Mouse (Mus musculus): ENCODE data around the gene Frmpd3. TPM values are rescaled to one million over a fixed set of nuclear protein-coding genes. Genes with fewer than 3 reads are reported as not detected.

Frmpd3 gene
- polyA plus RNA-seq, 1 experiment from 2014 or later: 3.1 TPM

MicroRNA genes within 50 kb of the gene (microRNA counts, 519-probe panel; counts per million panel counts)
- 2,325 counts per million, percentile 55 among the panel's probes with 10 or more counts for microRNA mmu-miR-3475

Small RNA genes lying within 50 kb of the gene (microRNA-seq; reads per million reads assigned to microRNA genes)
- 138 reads per million, percentile 52 among the genes with 10 or more reads in this experiment for gene Mir3475

Other genes starting within 250 kb of the Frmpd3 start
- 85.1 and 94.0 TPM in 2 replicates for gene Prps1, start 114.3 kb downstream of the Frmpd3 start, polyA plus RNA-seq (2015; fragmentation: Nextera tagmentation; extraction: Ambion mirVana)